Mouse (Mus musculus): ENCODE data around the gene Vps18.

DNA sequence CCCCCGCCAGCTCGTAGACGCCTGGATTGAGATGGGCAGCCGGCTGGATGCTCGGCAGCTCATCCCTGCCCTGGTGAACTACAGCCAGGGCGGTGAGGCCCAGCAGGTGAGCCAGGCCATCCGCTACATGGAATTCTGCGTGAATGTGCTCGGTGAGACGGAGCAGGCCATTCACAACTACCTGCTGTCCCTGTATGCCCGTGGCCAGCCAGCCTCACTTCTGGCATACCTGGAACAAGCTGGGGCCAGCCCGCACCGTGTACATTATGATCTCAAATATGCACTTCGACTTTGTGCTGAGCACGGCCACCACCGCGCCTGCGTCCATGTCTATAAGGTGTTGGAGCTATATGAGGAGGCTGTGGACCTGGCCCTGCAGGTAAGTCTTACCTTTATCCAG is 5.9 kb downstream of the Vps18 start:
- no peak for TF ChIP-seq CTCF (IDR thresholded peaks at IDR 0.05; ENCODE audit: low read depth)
- no peak for TF ChIP-seq EP300 (IDR thresholded peaks at IDR 0.05; ENCODE audit: low read depth)

Measured in liver, embryonic 14.5 days (tissue).